Mouse (Mus musculus): ENCODE data around the gene Cbx7.
A peak's percentile ranks its signal among the peaks of the same experiment; 100 is the strongest.

Cbx7 gene

GRCm38 (mm10) chr15:80001601-80002000 is 30.7 kb upstream of the Cbx7 start:
- DNase-seq (ENCODE audit: low read depth, low spot score): no peak

- no peak for DNase-seq (ENCODE audit: low read depth, low spot score)
These were observed 29.8 kb upstream of the Cbx7 start for GRCm38 (mm10) chr15:80000694-80001093.

GRCm38 (mm10) chr15:79997988-79998387 is 27.1 kb upstream of the Cbx7 start:
- DNase-seq (ENCODE audit: low read depth, low spot score): no peak

- no peak for DNase-seq (ENCODE audit: low read depth, low spot score)
These were observed 25.9 kb upstream of the Cbx7 start for GRCm38 (mm10) chr15:79996781-79997180.

- no peak for DNase-seq (ENCODE audit: low read depth, low spot score)
These were observed 24.6 kb upstream of the Cbx7 start for GRCm38 (mm10) chr15:79995552-79995951.

GRCm38 (mm10) chr15:79994566-79994965 is 23.6 kb upstream of the Cbx7 start:
- DNase-seq (ENCODE audit: low read depth, low spot score): no peak

- no peak for DNase-seq (ENCODE audit: low read depth, low spot score)
These were observed 15.3 kb upstream of the Cbx7 start for GRCm38 (mm10) chr15:79986182-79986581.

- DNase-seq (ENCODE audit: low read depth, low spot score): no peak
These were observed 14.6 kb upstream of the Cbx7 start for GRCm38 (mm10) chr15:79985471-79985870.

- no peak for DNase-seq (ENCODE audit: low read depth, low spot score)
These were observed 13.2 kb upstream of the Cbx7 start for GRCm38 (mm10) chr15:79984152-79984551.

- DNase-seq (ENCODE audit: low read depth, low spot score): no peak
These were observed 9.8 kb upstream of the Cbx7 start for GRCm38 (mm10) chr15:79980716-79981115.

GRCm38 (mm10) chr15:79972186-79972585 is 1.3 kb upstream of the Cbx7 start:
- DNase-seq (ENCODE audit: low read depth, low spot score): no peak

GRCm38 (mm10) chr15:79970491-79970890 is 428 bp downstream of the Cbx7 start:
- no peak for DNase-seq (ENCODE audit: low read depth, low spot score)

GRCm38 (mm10) chr15:79967346-79967745 is 3.6 kb downstream of the Cbx7 start:
- DNase-seq (ENCODE audit: low read depth, low spot score): no peak

GRCm38 (mm10) chr15:79964376-79964775 is 6.5 kb downstream of the Cbx7 start:
- no peak for DNase-seq (ENCODE audit: low read depth, low spot score)

GRCm38 (mm10) chr15:79962661-79963060 is 8.3 kb downstream of the Cbx7 start:
- no peak for DNase-seq (ENCODE audit: low read depth, low spot score)

- peak; percentile 63 for DNase-seq (ENCODE audit: low read depth, low spot score)
These were observed 9.5 kb downstream of the Cbx7 start for GRCm38 (mm10) chr15:79961366-79961921.

GRCm38 (mm10) chr15:79958418-79958817 is 12.5 kb downstream of the Cbx7 start:
- no peak for DNase-seq (ENCODE audit: low read depth, low spot score)

GRCm38 (mm10) chr15:79956559-79956958 is 14.4 kb downstream of the Cbx7 start:
- DNase-seq (ENCODE audit: low read depth, low spot score): no peak

- no peak for DNase-seq (ENCODE audit: low read depth, low spot score)
These were observed 17.4 kb downstream of the Cbx7 start for GRCm38 (mm10) chr15:79953470-79953869.

GRCm38 (mm10) chr15:79952504-79953231 is 18.3 kb downstream of the Cbx7 start:
- no peak for DNase-seq (ENCODE audit: low read depth, low spot score)

GRCm38 (mm10) chr15:79951730-79952503 is 19.0 kb downstream of the Cbx7 start:
- DNase-seq (ENCODE audit: low read depth, low spot score): peak; percentile 67

GRCm38 (mm10) chr15:79951226-79951625 is 19.7 kb downstream of the Cbx7 start:
- DNase-seq (ENCODE audit: low read depth, low spot score): no peak
